Mouse (Mus musculus): ENCODE results near the gene Skap2. TPM values are rescaled to one million over a fixed set of nuclear protein-coding genes. Genes with fewer than 3 reads are reported as not detected.
A peak's percentile ranks its signal among the peaks of the same experiment; 100 is the strongest.

Skap2 gene
- total and polyA plus RNA-seq, 2 experiments from 2014 or later: 11.5 to 12.5 TPM

GRCm38 (mm10) chr6:51874035-51874434 is 138.3 kb downstream of the Skap2 start:
- no peak overlapping the region for H3K27ac ChIP-seq (ENCODE audit: low read depth, low read length)
- H3K9me3 ChIP-seq (ENCODE audit: low read length): no peaks in the 10 kb centered on the region
- TF ChIP-seq CTCF (IDR thresholded peaks at IDR 0.05): no peak
- 58% methylated on average over 2 of the region's 2 CpGs for WGBS
- H3K4me1 ChIP-seq (ENCODE audit: insufficient read depth, low read length): no peaks in the 10 kb centered on the region
- H3K9ac ChIP-seq (replicated peaks; ENCODE audit: low read length, poor library complexity, severe bottlenecking): no peak overlapping the region
- peaks cover 5% of the 10 kb centered on the region; the same call in 1 of the 2 replicates for H3K27me3 ChIP-seq (ENCODE audit: insufficient read depth, low read length)
- no peaks in the 10 kb centered on the region for H3K36me3 ChIP-seq (ENCODE audit: insufficient read depth, low read length)
- no peak overlapping the region for H3K4me3 ChIP-seq (ENCODE audit: low read depth, low read length)
- DNase-seq (ENCODE audit: low spot score): no peak
- no peak for ATAC-seq (ENCODE audit: low FRiP score)
- no peak overlapping the region for H3K4me2 ChIP-seq (ENCODE audit: low read depth, low read length, poor library complexity, severe bottlenecking)

DNA sequence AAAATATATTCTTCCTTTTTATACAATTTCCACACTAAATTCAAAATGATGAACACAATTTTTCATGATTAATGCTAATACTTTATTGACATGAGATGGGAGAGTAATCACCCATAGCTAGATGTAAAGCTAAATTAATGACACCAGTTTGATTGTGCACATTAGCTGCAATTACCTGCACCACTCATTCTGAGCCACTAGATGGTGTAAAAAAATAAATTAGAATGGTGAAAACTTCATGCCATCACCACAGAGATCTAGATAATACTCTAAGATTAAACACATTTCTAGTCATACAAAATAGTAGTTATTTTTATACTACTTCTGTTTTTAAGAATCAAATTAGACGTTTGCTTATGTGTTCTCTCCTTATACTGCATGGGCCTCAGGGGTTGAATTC is 141.2 kb downstream of the Skap2 start:
- ATAC-seq (ENCODE audit: low FRiP score) (no peak), DNase-seq (ENCODE audit: low spot score) (peak; percentile 66)
- TF ChIP-seq CTCF (IDR thresholded peaks at IDR 0.05): peak; percentile 81
- Histone ChIP-seq H3K27ac (ENCODE audit: low read depth, low read length) (no peak overlapping the region), H3K4me3 (ENCODE audit: low read depth, low read length) (no peak overlapping the region), H3K27me3 (ENCODE audit: insufficient read depth, low read length) (peaks cover 11% of the 10 kb centered on the region), H3K4me2 (ENCODE audit: low read depth, low read length, poor library complexity, severe bottlenecking) (no peak overlapping the region), H3K4me1 (ENCODE audit: insufficient read depth, low read length) (no peaks in the 10 kb centered on the region), H3K9ac (replicated peaks; ENCODE audit: low read length, poor library complexity, severe bottlenecking) (no peak overlapping the region), H3K9me3 (ENCODE audit: low read length) (no peaks in the 10 kb centered on the region), H3K36me3 (ENCODE audit: insufficient read depth, low read length) (no peaks in the 10 kb centered on the region)
- WGBS: 9% methylated on average over 1 of the region's 1 CpGs

GRCm38 (mm10) chr6:51870294-51870693 is 142.1 kb downstream of the Skap2 start:
- H3K4me1 ChIP-seq (ENCODE audit: insufficient read depth, low read length): no peaks in the 10 kb centered on the region
- peaks cover 11% of the 10 kb centered on the region for H3K27me3 ChIP-seq (ENCODE audit: insufficient read depth, low read length)
- no peak overlapping the region for H3K27ac ChIP-seq (ENCODE audit: low read depth, low read length)
- ATAC-seq (ENCODE audit: low FRiP score) (no peak), DNase-seq (ENCODE audit: low spot score) (no peak)
- no peak overlapping the region for H3K4me2 ChIP-seq (ENCODE audit: low read depth, low read length, poor library complexity, severe bottlenecking)
- H3K4me3 ChIP-seq (ENCODE audit: low read depth, low read length): no peak overlapping the region
- WGBS: 47% methylated on average over 1 of the region's 1 CpGs
- H3K9ac ChIP-seq (replicated peaks; ENCODE audit: low read length, poor library complexity, severe bottlenecking): no peak overlapping the region
- no peak for TF ChIP-seq CTCF (IDR thresholded peaks at IDR 0.05)
- no peaks in the 10 kb centered on the region for H3K9me3 ChIP-seq (ENCODE audit: low read length)
- H3K36me3 ChIP-seq (ENCODE audit: insufficient read depth, low read length): no peaks in the 10 kb centered on the region

DNA sequence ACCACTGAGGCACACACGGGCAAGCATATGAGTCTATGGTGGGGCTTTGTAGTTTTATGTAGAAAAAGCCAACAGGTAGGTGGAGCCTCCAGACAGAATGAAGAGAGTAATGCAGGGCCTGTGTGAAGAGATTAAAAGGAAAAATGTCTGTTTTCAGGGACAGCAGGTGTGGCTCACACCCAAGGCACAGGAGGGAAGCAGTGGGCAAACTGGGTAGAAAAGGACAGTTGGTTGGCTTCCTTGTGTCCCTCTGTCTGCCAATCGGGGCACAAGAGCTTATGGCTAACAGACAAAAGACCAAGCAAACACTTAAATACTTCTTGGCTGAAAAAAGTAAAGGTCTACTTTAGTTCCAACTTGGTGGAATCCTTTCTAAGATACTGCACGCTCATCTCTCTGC is 145.8 kb downstream of the Skap2 start:
- H3K4me3 ChIP-seq (ENCODE audit: low read depth, low read length): no peak overlapping the region
- no peaks in the 10 kb centered on the region for H3K36me3 ChIP-seq (ENCODE audit: insufficient read depth, low read length)
- no peaks in the 10 kb centered on the region for H3K9me3 ChIP-seq (ENCODE audit: low read length)
- H3K27me3 ChIP-seq (ENCODE audit: insufficient read depth, low read length): peaks cover 11% of the 10 kb centered on the region
- H3K27ac ChIP-seq (ENCODE audit: low read depth, low read length): no peak overlapping the region
- no peak overlapping the region for H3K9ac ChIP-seq (replicated peaks; ENCODE audit: low read length, poor library complexity, severe bottlenecking)
- no peak for ATAC-seq (ENCODE audit: low FRiP score)
- no peaks in the 10 kb centered on the region for H3K4me1 ChIP-seq (ENCODE audit: insufficient read depth, low read length)
- 76% methylated on average over 3 of the region's 3 CpGs for whole genome bisulfite sequencing
- H3K4me2 ChIP-seq (ENCODE audit: low read depth, low read length, poor library complexity, severe bottlenecking): no peak overlapping the region
- no peak for TF ChIP-seq CTCF (IDR thresholded peaks at IDR 0.05)
- DNase-seq (ENCODE audit: low spot score): no peak

DNA sequence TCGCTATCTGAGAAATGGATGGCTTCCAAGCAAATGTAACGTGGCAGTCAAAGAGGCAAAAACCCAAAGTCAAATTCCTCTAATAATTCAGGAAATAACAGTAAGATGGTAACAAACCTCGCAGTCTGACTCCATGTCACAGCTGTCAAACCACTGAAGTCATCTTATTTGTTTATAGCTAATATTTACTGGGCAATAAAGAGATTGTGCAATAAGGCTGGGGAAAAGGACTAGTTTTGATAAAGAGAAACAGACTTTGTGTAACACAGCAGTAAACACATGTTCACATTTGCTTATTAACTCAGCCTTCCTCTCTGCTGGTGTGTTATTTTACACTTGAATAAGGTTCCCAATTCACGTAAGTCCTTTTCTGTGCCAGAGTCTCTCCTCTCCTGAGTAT is 148.8 kb downstream of the Skap2 start:
- DNase-seq (ENCODE audit: low spot score): no peak
- H3K4me2 ChIP-seq (ENCODE audit: low read depth, low read length, poor library complexity, severe bottlenecking): no peak overlapping the region
- H3K27me3 ChIP-seq (ENCODE audit: insufficient read depth, low read length): peaks cover 6% of the 10 kb centered on the region; the same call in 1 of the 2 replicates
- 67% methylated on average over 4 of the region's 4 CpGs for WGBS
- H3K4me1 ChIP-seq (ENCODE audit: insufficient read depth, low read length): no peaks in the 10 kb centered on the region
- no peak overlapping the region for H3K4me3 ChIP-seq (ENCODE audit: low read depth, low read length)
- H3K27ac ChIP-seq (ENCODE audit: low read depth, low read length): no peak overlapping the region
- no peaks in the 10 kb centered on the region for H3K9me3 ChIP-seq (ENCODE audit: low read length)
- H3K9ac ChIP-seq (replicated peaks; ENCODE audit: low read length, poor library complexity, severe bottlenecking): no peak overlapping the region
- ATAC-seq (ENCODE audit: low FRiP score): no peak
- H3K36me3 ChIP-seq (ENCODE audit: insufficient read depth, low read length): no peaks in the 10 kb centered on the region
- no peak for TF ChIP-seq CTCF (IDR thresholded peaks at IDR 0.05)

GRCm38 (mm10) chr6:51860300-51860699 is 152.0 kb downstream of the Skap2 start:
- DNase-seq (ENCODE audit: low spot score) (no peak), ATAC-seq (ENCODE audit: low FRiP score) (no peak)
- H3K4me2 ChIP-seq (ENCODE audit: low read depth, low read length, poor library complexity, severe bottlenecking): no peak overlapping the region
- no peaks in the 10 kb centered on the region for H3K4me1 ChIP-seq (ENCODE audit: insufficient read depth, low read length)
- H3K27me3 ChIP-seq (ENCODE audit: insufficient read depth, low read length): no peaks in the 10 kb centered on the region; the same call in 1 of the 2 replicates
- H3K27ac ChIP-seq (ENCODE audit: low read depth, low read length): no peak overlapping the region
- H3K4me3 ChIP-seq (ENCODE audit: low read depth, low read length): no peak overlapping the region
- H3K9ac ChIP-seq (replicated peaks; ENCODE audit: low read length, poor library complexity, severe bottlenecking): no peak overlapping the region
- 30% methylated on average over 8 of the region's 8 CpGs for WGBS
- no peaks in the 10 kb centered on the region for H3K36me3 ChIP-seq (ENCODE audit: insufficient read depth, low read length)
- H3K9me3 ChIP-seq (ENCODE audit: low read length): no peaks in the 10 kb centered on the region
- TF ChIP-seq CTCF (IDR thresholded peaks at IDR 0.05): no peak
